Mouse (Mus musculus): ENCODE results near the gene Dnajb2. TPM values are rescaled to one million over a fixed set of nuclear protein-coding genes. Genes with fewer than 3 reads are reported as not detected.

The Dnajb2 gene
- polyA plus RNA-seq, 1 experiment, result 21.3 TPM

GRCm38 (mm10) chr1:75261278-75261677 lies 25.1 kb downstream of the Dnajb2 start:
- no peak overlapping the region for H3K4me3 ChIP-seq (ENCODE audit: low read depth, low read length)
- no peaks in the 10 kb centered on the region for H3K36me3 ChIP-seq (ENCODE audit: control insufficient read depth, insufficient read depth, low read length)
- peaks cover 19% of the 10 kb centered on the region for H3K27me3 ChIP-seq (ENCODE audit: control insufficient read depth, insufficient read depth, low read length)
- H3K27ac ChIP-seq (ENCODE audit: insufficient read depth, low read depth, low read length), result no peak overlapping the region
- TF ChIP-seq CTCF (IDR thresholded peaks at IDR 0.05; ENCODE audit: extremely low read depth, insufficient read length, insufficient replicate concordance, low read depth, low read length) (no peak), POLR2A (IDR thresholded peaks at IDR 0.05; ENCODE audit: low read depth, low read length) (no peak)
- no peaks in the 10 kb centered on the region for H3K4me1 ChIP-seq (ENCODE audit: control insufficient read depth, insufficient read depth, insufficient read length, low read length)

GRCm38 (mm10) chr1:75262969-75263951 lies 27.1 kb downstream of the Dnajb2 start:
- H3K36me3 ChIP-seq (ENCODE audit: control insufficient read depth, insufficient read depth, low read length), result no peaks in the 10 kb centered on the region
- TF ChIP-seq CTCF (IDR thresholded peaks at IDR 0.05; ENCODE audit: extremely low read depth, insufficient read length, insufficient replicate concordance, low read depth, low read length) (no peak), POLR2A (IDR thresholded peaks at IDR 0.05; ENCODE audit: low read depth, low read length) (no peak)
- WGBS, result 5% methylated on average over 40 of the region's 40 CpGs
- H3K27ac ChIP-seq (ENCODE audit: insufficient read depth, low read depth, low read length), result no peak overlapping the region
- H3K4me3 ChIP-seq (ENCODE audit: low read depth, low read length), result no peak overlapping the region
- peaks cover 19% of the 10 kb centered on the region for H3K27me3 ChIP-seq (ENCODE audit: control insufficient read depth, insufficient read depth, low read length)
- H3K4me1 ChIP-seq (ENCODE audit: control insufficient read depth, insufficient read depth, insufficient read length, low read length), result no peaks in the 10 kb centered on the region

- H3K4me3 ChIP-seq (ENCODE audit: low read depth, low read length), result no peak within 1 kb of the TSS
- H3K36me3 ChIP-seq (ENCODE audit: control insufficient read depth, insufficient read depth, low read length), result no peaks in the 10 kb centered on the region
- 16% methylated on average over 32 of the region's 32 CpGs for WGBS
- no peaks in the 10 kb centered on the region for H3K4me1 ChIP-seq (ENCODE audit: control insufficient read depth, insufficient read depth, insufficient read length, low read length)
- peaks cover 19% of the 10 kb centered on the region for H3K27me3 ChIP-seq (ENCODE audit: control insufficient read depth, insufficient read depth, low read length)
- TF ChIP-seq CTCF (IDR thresholded peaks at IDR 0.05; ENCODE audit: extremely low read depth, insufficient read length, insufficient replicate concordance, low read depth, low read length) (no peak), POLR2A (IDR thresholded peaks at IDR 0.05; ENCODE audit: low read depth, low read length) (no peak)
- H3K27ac ChIP-seq (ENCODE audit: insufficient read depth, low read depth, low read length), result no peak within 1 kb of the TSS
Measured at GRCm38 (mm10) chr1:75264091-75264880, 28.1 kb downstream of the Dnajb2 start, which contains the start of gene Ptprn. Ptprn (minus strand) TSS chr1:75264502.

- WGBS, result 10% methylated on average over 23 of the region's 23 CpGs
- no peak overlapping the region for H3K4me3 ChIP-seq (ENCODE audit: low read depth, low read length)
- TF ChIP-seq POLR2A (IDR thresholded peaks at IDR 0.05; ENCODE audit: low read depth, low read length) (no peak), CTCF (IDR thresholded peaks at IDR 0.05; ENCODE audit: extremely low read depth, insufficient read length, insufficient replicate concordance, low read depth, low read length) (no peak)
Measured at GRCm38 (mm10) chr1:75277195-75278188, 41.3 kb downstream of the Dnajb2 start.

GRCm38 (mm10) chr1:75278228-75278627 lies 42.0 kb downstream of the Dnajb2 start, which contains the start of gene Resp18:
Resp18 (minus strand) TSS chr1:75278415.
- TF ChIP-seq POLR2A (IDR thresholded peaks at IDR 0.05; ENCODE audit: low read depth, low read length) (no peak), CTCF (IDR thresholded peaks at IDR 0.05; ENCODE audit: extremely low read depth, insufficient read length, insufficient replicate concordance, low read depth, low read length) (no peak)
- 14% methylated on average over 13 of the region's 13 CpGs for WGBS

More at GRCm38 (mm10) chr1:75277195-75278188, 41.3 kb downstream of the Dnajb2 start:
- H3K27me3 ChIP-seq (ENCODE audit: control insufficient read depth, insufficient read depth, low read length), result 0 out of 2 replicates have a peak, but pooled peaks cover 2% of the 10 kb centered on the region
- H3K4me1 ChIP-seq (ENCODE audit: control insufficient read depth, insufficient read depth, insufficient read length, low read length), result no peaks in the 10 kb centered on the region
- no peak overlapping the region for H3K27ac ChIP-seq (ENCODE audit: insufficient read depth, low read depth, low read length)
- H3K36me3 ChIP-seq (ENCODE audit: control insufficient read depth, insufficient read depth, low read length), result no peaks in the 10 kb centered on the region

GRCm38 (mm10) chr1:75283017-75283416 lies 46.8 kb downstream of the Dnajb2 start:
- Histone ChIP-seq H3K27ac (ENCODE audit: insufficient read depth, low read depth, low read length) (no peak overlapping the region), H3K4me1 (ENCODE audit: control insufficient read depth, insufficient read depth, insufficient read length, low read length) (no peaks in the 10 kb centered on the region), H3K27me3 (ENCODE audit: control insufficient read depth, insufficient read depth, low read length) (0 out of 2 replicates have a peak, but pooled peaks cover 2% of the 10 kb centered on the region), H3K4me3 (ENCODE audit: low read depth, low read length) (no peak overlapping the region), H3K36me3 (ENCODE audit: control insufficient read depth, insufficient read depth, low read length) (no peaks in the 10 kb centered on the region)
- 60% methylated on average over 5 of the region's 5 CpGs for WGBS
- no peak for TF ChIP-seq CTCF (IDR thresholded peaks at IDR 0.05; ENCODE audit: extremely low read depth, insufficient read length, insufficient replicate concordance, low read depth, low read length)

More at GRCm38 (mm10) chr1:75278228-75278627, 42.0 kb downstream of the Dnajb2 start, which contains the start of gene Resp18:
- Histone ChIP-seq H3K27me3 (ENCODE audit: control insufficient read depth, insufficient read depth, low read length) (0 out of 2 replicates have a peak, but pooled peaks cover 2% of the 10 kb centered on the region), H3K4me1 (ENCODE audit: control insufficient read depth, insufficient read depth, insufficient read length, low read length) (no peaks in the 10 kb centered on the region), H3K27ac (ENCODE audit: insufficient read depth, low read depth, low read length) (no peak within 1 kb of the TSS), H3K4me3 (ENCODE audit: low read depth, low read length) (no peak within 1 kb of the TSS), H3K36me3 (ENCODE audit: control insufficient read depth, insufficient read depth, low read length) (no peaks in the 10 kb centered on the region)
